Mouse (Mus musculus) thymus, adult 2 months (tissue): ENCODE results near the gene Scaf1. TPM values are rescaled to one million over a fixed set of nuclear protein-coding genes. Genes with fewer than 3 reads are reported as not detected.

Source experiments
- DNase-seq: peaks from one replicate; pipeline ENCODE4 v3.0.0; 2021
- H3K27ac ChIP-seq: fragments of 200-500 bp; 2 replicates; pipeline ENCODE4 v1.5.1; 2012; ENCODE audit warnings: low read length, control low read depth; ENCODE audit not compliant: control insufficient read depth, insufficient read depth
- H3K27me3 ChIP-seq: fragments of 200-500 bp; 2 replicates; pipeline ENCODE4 v1.6.1; 2012; ENCODE audit warnings: mild to moderate bottlenecking, low read length, moderate library complexity, mixed read lengths; ENCODE audit not compliant: control insufficient read depth, insufficient read depth
- H3K36me3 ChIP-seq: fragments of 200-500 bp; 2 replicates; pipeline ENCODE4 v1.6.1; 2012; ENCODE audit warnings: mild to moderate bottlenecking, low read length, moderate library complexity; ENCODE audit not compliant: control insufficient read depth, insufficient read depth
- H3K4me1 ChIP-seq: fragments of 200-500 bp; replicated peaks from 2 replicates; pipeline ENCODE4 v1.6.1; 2012; ENCODE audit warnings: low read length; ENCODE audit not compliant: control insufficient read depth, insufficient read depth
- H3K4me3 ChIP-seq: fragments of 200-500 bp; 2 replicates; pipeline ENCODE4 v1.5.1; 2012; ENCODE audit warnings: mild to moderate bottlenecking, low read length, control low read depth, moderate library complexity; ENCODE audit not compliant: control insufficient read depth, insufficient read depth
- CTCF ChIP-seq: fragments of 200-500 bp; IDR thresholded peaks from 2 replicates; pipeline ENCODE4 v1.5.1; 2012; ENCODE audit warnings: mild to moderate bottlenecking, control low read depth, low read length, moderate library complexity, borderline replicate concordance; ENCODE audit not compliant: control insufficient read depth, poor library complexity, insufficient read depth; ENCODE audit errors: extremely low read depth
- POLR2A ChIP-seq: fragments of 200-500 bp; IDR thresholded peaks from 2 replicates; pipeline ENCODE4 v1.6.1; 2012; ENCODE audit warnings: mild to moderate bottlenecking, low read length, control low read depth, moderate library complexity; ENCODE audit not compliant: control insufficient read depth, poor library complexity, insufficient read depth; ENCODE audit errors: extremely low read depth
- WGBS: fragments of 180-500 bp; shearing (Covaris S2); methylation state at CpG from one replicate; pipeline ENCODE4 v1.1.7; 2018; 5-methylcytosine and 5-hydroxymethylcytosine counted together
- polyA plus RNA-seq: library from polyadenylated mRNA; depleted of rRNA; stranded (reverse); fragments of >200 nt; gene quantifications from 2 replicates; pipeline ENCODE4 v1.2.3, GENCODE M21; 2012

Gene Scaf1
- polyA plus RNA-seq, 1 experiment = 118 TPM

DNA sequence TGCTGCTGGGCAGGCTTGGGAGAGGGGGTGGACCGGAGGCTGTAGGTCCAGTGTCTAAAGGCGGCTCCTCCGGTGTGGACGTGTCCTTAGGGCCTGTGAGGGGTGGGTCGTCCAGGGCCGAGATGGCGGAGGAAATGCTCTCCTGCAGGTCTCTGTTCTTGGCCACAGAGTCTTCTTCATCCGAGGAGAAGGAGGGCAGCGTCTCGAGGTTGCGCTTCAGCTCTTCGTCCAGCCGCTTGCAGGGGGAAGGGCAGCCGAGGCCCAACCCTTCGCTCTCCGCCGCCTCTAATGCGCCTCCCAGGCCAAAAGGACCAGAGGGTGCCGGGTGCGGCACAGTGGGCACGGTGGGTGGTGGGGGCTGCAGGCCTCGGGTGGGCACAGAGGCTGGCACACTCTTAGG, 29.6 kb upstream of the Scaf1 start:
- Histone ChIP-seq H3K4me3 (no peak overlapping the region), H3K27me3 (no peaks in the 10 kb centered on the region), H3K27ac (no peak overlapping the region), H3K4me1 (no peaks in the 10 kb centered on the region; the same call in 1 of the 2 replicates), H3K36me3 (peaks cover 84% of the 10 kb centered on the region)
- TF ChIP-seq POLR2A (no peak), CTCF (no peak)
- DNase-seq = no peak
- WGBS = 95% methylated on average over 22 of the region's 22 CpGs

DNA sequence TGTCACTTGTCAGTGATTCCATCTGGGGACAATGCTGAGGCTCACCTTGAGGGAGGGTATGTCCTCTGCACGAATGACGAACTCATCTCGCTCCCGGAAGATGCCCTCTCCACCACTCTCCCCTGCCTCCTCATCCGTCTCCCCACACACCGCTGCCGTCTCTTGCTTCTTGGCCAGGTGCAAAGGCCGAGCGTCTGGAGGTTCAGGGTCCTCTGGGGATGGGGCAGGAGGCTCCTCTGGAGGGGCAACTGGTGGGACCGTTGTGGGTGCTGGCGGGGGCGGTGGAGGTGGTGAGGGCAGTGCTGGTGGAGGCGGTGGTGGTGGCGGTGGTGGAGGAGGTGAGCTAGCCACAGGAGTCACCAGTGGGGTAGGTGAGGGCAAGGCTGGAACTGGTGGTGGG, 27.1 kb upstream of the Scaf1 start:
- Histone ChIP-seq H3K4me1 (no peaks in the 10 kb centered on the region), H3K27ac (no peak overlapping the region), H3K4me3 (no peak overlapping the region), H3K27me3 (no peaks in the 10 kb centered on the region), H3K36me3 (peaks cover 79% of the 10 kb centered on the region)
- WGBS = 98% methylated on average over 13 of the region's 14 CpGs
- TF ChIP-seq CTCF (no peak), POLR2A (no peak)
- no peak for DNase-seq

GRCm38 (mm10) chr7:45040851-45041250, 24.7 kb upstream of the Scaf1 start:
- no peak for DNase-seq
- H3K4me3 ChIP-seq = no peak overlapping the region
- H3K27ac ChIP-seq = no peak overlapping the region
- 96% methylated on average over 9 of the region's 9 CpGs for WGBS
- TF ChIP-seq POLR2A = no peak
- no peak for TF ChIP-seq CTCF
- no peaks in the 10 kb centered on the region for H3K4me1 ChIP-seq
- H3K36me3 ChIP-seq = peaks cover 68% of the 10 kb centered on the region
- no peaks in the 10 kb centered on the region for H3K27me3 ChIP-seq

GRCm38 (mm10) chr7:45038411-45038810, 22.2 kb upstream of the Scaf1 start:
- 97% methylated on average over 9 of the region's 9 CpGs for WGBS
- TF ChIP-seq CTCF (no peak), POLR2A (no peak)
- no peaks in the 10 kb centered on the region for H3K4me1 ChIP-seq
- H3K4me3 ChIP-seq = no peak overlapping the region
- no peak for DNase-seq
- H3K27ac ChIP-seq = no peak overlapping the region
- H3K36me3 ChIP-seq = peaks cover 68% of the 10 kb centered on the region
- H3K27me3 ChIP-seq = no peaks in the 10 kb centered on the region

DNA sequence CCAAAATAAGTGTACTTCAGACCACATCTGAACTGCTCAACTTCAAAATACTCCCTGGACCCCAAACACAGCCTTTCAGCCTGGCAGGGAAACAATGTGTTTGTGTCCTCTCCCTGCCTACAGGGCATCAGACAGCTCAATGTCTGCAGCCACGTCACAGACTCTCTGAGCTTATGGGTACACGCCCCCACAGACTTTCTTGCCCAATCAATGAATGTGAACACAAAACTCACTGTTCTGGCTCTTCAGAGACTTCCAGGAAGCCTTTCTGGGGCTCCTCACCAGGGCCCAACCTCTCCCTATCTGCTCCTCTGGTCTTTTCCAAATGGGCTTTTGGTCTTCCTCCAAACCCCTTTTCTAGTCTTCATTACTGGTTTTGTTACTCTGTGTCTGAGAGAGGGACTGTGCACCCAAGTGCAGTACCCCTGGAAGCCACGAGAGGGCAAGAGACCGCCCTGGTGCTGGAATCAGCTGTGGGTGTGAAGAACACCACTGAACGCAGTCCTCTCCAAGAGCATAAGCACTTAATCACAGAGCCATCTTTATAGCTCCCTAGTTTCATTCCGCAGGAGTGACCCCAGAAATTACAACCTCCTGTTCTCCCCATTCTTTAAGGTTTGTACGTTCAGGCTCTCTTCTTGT, 21.7 kb upstream of the Scaf1 start:
- H3K27ac ChIP-seq = no peak overlapping the region
- peaks cover 68% of the 10 kb centered on the region for H3K36me3 ChIP-seq
- no peak overlapping the region for H3K4me3 ChIP-seq
- 62% methylated on average over 7 of the region's 7 CpGs for WGBS
- TF ChIP-seq CTCF (peak; percentile 84; the same call in 1 of the 2 replicates), POLR2A (no peak)
- H3K4me1 ChIP-seq = no peaks in the 10 kb centered on the region
- H3K27me3 ChIP-seq = no peaks in the 10 kb centered on the region
- peak; percentile 80 for DNase-seq

- H3K36me3 ChIP-seq = peaks cover 67% of the 10 kb centered on the region
- H3K4me1 ChIP-seq = no peaks in the 10 kb centered on the region
- TF ChIP-seq POLR2A (no peak), CTCF (no peak)
- H3K27ac ChIP-seq = no peak overlapping the region
- no peak overlapping the region for H3K4me3 ChIP-seq
- WGBS = 97% methylated on average over 11 of the region's 11 CpGs
- DNase-seq = no peak
- no peaks in the 10 kb centered on the region for H3K27me3 ChIP-seq
These were observed 20.5 kb upstream of the Scaf1 start for GRCm38 (mm10) chr7:45036702-45037101.

- no peak overlapping the region for H3K4me3 ChIP-seq
- no peak for DNase-seq
- no peaks in the 10 kb centered on the region for H3K4me1 ChIP-seq
- H3K27ac ChIP-seq = no peak overlapping the region
- TF ChIP-seq POLR2A (no peak), CTCF (no peak)
- WGBS = 88% methylated on average over 3 of the region's 3 CpGs
- H3K27me3 ChIP-seq = no peaks in the 10 kb centered on the region
- H3K36me3 ChIP-seq = peaks cover 62% of the 10 kb centered on the region
These were observed 19.5 kb upstream of the Scaf1 start for GRCm38 (mm10) chr7:45035631-45036030.
